Mouse (Mus musculus) lung, postnatal 0 days (tissue): ENCODE results near the gene Gm49336.

Source experiments
- CTCF ChIP-seq: IDR thresholded peaks from 2 replicates; pipeline ENCODE4 v1.5.1; 2016; ENCODE audit warnings: antibody characterized with exemption, mild to moderate bottlenecking
- EP300 ChIP-seq: IDR thresholded peaks from 2 replicates; pipeline ENCODE4 v1.6.1; 2016; ENCODE audit warnings: antibody characterized with exemption, mild to moderate bottlenecking, control low read depth

GRCm38 (mm10) chr14:60195999-60196398, 55.3 kb downstream of the Gm49336 start:
- TF ChIP-seq CTCF (no peak), EP300 (no peak)
